Mouse (Mus musculus) myocyte (in vitro differentiated cells): ENCODE measurements around the gene Zfp511. TPM values are rescaled to one million over a fixed set of nuclear protein-coding genes. Genes with fewer than 3 reads are reported as not detected.

Experiments used
- H3K27me3 ChIP-seq: one replicate; pipeline ENCODE4 v1.6.1; 2011; ENCODE audit not compliant: control insufficient read depth, insufficient read depth, insufficient read length
- H3K36me3 ChIP-seq: one replicate; pipeline ENCODE4 v1.6.1; 2011; ENCODE audit not compliant: control insufficient read depth, insufficient read depth
- H3K4me2 ChIP-seq: one replicate; pipeline ENCODE4 v1.6.1; 2011; ENCODE audit warnings: low read depth, control low read depth
- H3K4me3 ChIP-seq: one replicate; pipeline ENCODE4 v1.5.1; 2011; ENCODE audit warnings: mild to moderate bottlenecking, control low read depth, moderate library complexity
- H3K79me2 ChIP-seq: one replicate; pipeline ENCODE4 v1.6.1; 2011; ENCODE audit not compliant: control insufficient read depth, insufficient read depth
- H3ac ChIP-seq: one replicate; pipeline ENCODE4 v1.6.1; 2011; ENCODE audit not compliant: control insufficient read depth, insufficient read length
- CEBPB ChIP-seq: IDR thresholded peaks from 2 replicates; pipeline ENCODE4 v1.6.1; 2011; ENCODE audit warnings: mild to moderate bottlenecking, moderate library complexity; ENCODE audit not compliant: poor library complexity, insufficient read depth, severe bottlenecking
- E2F4 ChIP-seq: IDR thresholded peaks from one replicate; pipeline ENCODE4 v1.6.1; 2011; ENCODE audit warnings: mild to moderate bottlenecking, control low read depth, moderate library complexity; ENCODE audit not compliant: insufficient read depth
- MAX ChIP-seq: IDR thresholded peaks from one replicate; pipeline ENCODE4 v1.6.1; 2011; ENCODE audit warnings: low read depth, mild to moderate bottlenecking, control low read depth
- MYOD1 ChIP-seq, 3 experiments: IDR thresholded peaks; one replicate each; pipeline ENCODE4 v1.6.1; 2011; ENCODE audit warnings: control low read depth in 2 of 3, low read depth in 2 of 3, mild to moderate bottlenecking in 2 of 3, moderate library complexity in 1 of 3; ENCODE audit not compliant: insufficient read length in 2 of 3, control insufficient read depth in 1 of 3
- MYOG ChIP-seq, 3 experiments: IDR thresholded peaks; one replicate each; pipeline ENCODE4 v1.6.1; 2011; ENCODE audit warnings: control low read depth in 2 of 3, low read depth in 2 of 3, mild to moderate bottlenecking in 2 of 3; ENCODE audit not compliant: insufficient read length in 2 of 3, control insufficient read depth in 1 of 3, insufficient read depth in 1 of 3
- POLR2A ChIP-seq: IDR thresholded peaks from one replicate; pipeline ENCODE4 v1.6.1; 2011; ENCODE audit warnings: low read depth, mild to moderate bottlenecking, control low read depth, moderate library complexity; ENCODE audit not compliant: insufficient read length
- POLR2AphosphoS2 ChIP-seq: IDR thresholded peaks from one replicate; pipeline ENCODE4 v1.6.1; 2011; ENCODE audit warnings: low read depth, control low read depth; ENCODE audit not compliant: insufficient read length
- REST ChIP-seq: IDR thresholded peaks from one replicate; pipeline ENCODE4 v1.6.1; 2011; ENCODE audit warnings: mild to moderate bottlenecking, control low read depth, moderate library complexity; ENCODE audit not compliant: insufficient read depth, insufficient read length
- SRF ChIP-seq: IDR thresholded peaks from one replicate; pipeline ENCODE4 v1.6.1; 2011; ENCODE audit warnings: low read depth; ENCODE audit not compliant: control insufficient read depth, insufficient read length
- TCF12 ChIP-seq: IDR thresholded peaks from one replicate; pipeline ENCODE4 v1.6.1; 2011; ENCODE audit warnings: mild to moderate bottlenecking, control low read depth; ENCODE audit not compliant: poor library complexity, insufficient read depth, severe bottlenecking
- TCF3 ChIP-seq: IDR thresholded peaks from one replicate; pipeline ENCODE4 v1.6.1; 2011; ENCODE audit warnings: low read depth, control low read depth; ENCODE audit not compliant: insufficient read length
- USF1 ChIP-seq: IDR thresholded peaks from one replicate; pipeline ENCODE4 v1.6.1; 2011; ENCODE audit warnings: low read depth, mild to moderate bottlenecking, control low read depth, moderate library complexity
- polyA plus RNA-seq: library from polyadenylated mRNA; unstranded; fragments of >200 nt; fragmentation: generic; extraction: Trizol; gene quantifications from one replicate; pipeline ENCODE4 v1.2.1, GENCODE M21; 2012; ENCODE audit warnings: missing spikeins

Gene Zfp511
- polyA plus RNA-seq, 1 experiment: 25.2 TPM

- no peaks in the 10 kb centered on the region for H3K27me3 ChIP-seq
- no peaks in the 10 kb centered on the region for H3K79me2 ChIP-seq
- H3ac ChIP-seq: no peak overlapping the region
- no peak overlapping the region for H3K4me3 ChIP-seq
- no peak for TF ChIP-seq MAX
- no peak for TF ChIP-seq MYOG (IDR thresholded peaks at IDR 0.05; ENCODE audit: control insufficient read depth in 1 of 3, insufficient read depth in 1 of 3, insufficient read length in 2 of 3, low read depth in 2 of 3)
- no peak for TF ChIP-seq POLR2AphosphoS2
- TF ChIP-seq MYOD1 (IDR thresholded peaks at IDR 0.05; ENCODE audit: control insufficient read depth in 1 of 3, insufficient read length in 2 of 3, low read depth in 2 of 3): no peak
- no peak for TF ChIP-seq TCF3
- TF ChIP-seq USF1: no peak
- H3K4me2 ChIP-seq: peak overlapping the region; percentile 1
- H3K36me3 ChIP-seq: peaks cover 5% of the 10 kb centered on the region
Observed at GRCm38 (mm10) chr7:139994202-139994601, 42.0 kb upstream of the Zfp511 start.

GRCm38 (mm10) chr7:139994676-139995075, 41.5 kb upstream of the Zfp511 start:
- TF ChIP-seq MAX (no peak), REST (no peak), USF1 (no peak), MYOG (IDR thresholded peaks at IDR 0.05; ENCODE audit: control insufficient read depth in 1 of 3, insufficient read depth in 1 of 3, insufficient read length in 2 of 3, low read depth in 2 of 3) (no peak), CEBPB (no peak), SRF (no peak), MYOD1 (IDR thresholded peaks at IDR 0.05; ENCODE audit: control insufficient read depth in 1 of 3, insufficient read length in 2 of 3, low read depth in 2 of 3) (no peak), TCF3 (no peak), TCF12 (no peak)
- H3K36me3 ChIP-seq: peaks cover 5% of the 10 kb centered on the region

GRCm38 (mm10) chr7:139998691-139999350, 37.4 kb upstream of the Zfp511 start:
- Histone ChIP-seq H3K36me3 (peaks cover 5% of the 10 kb centered on the region), H3K4me3 (no peak overlapping the region), H3K79me2 (no peaks in the 10 kb centered on the region), H3K27me3 (no peaks in the 10 kb centered on the region), H3ac (no peak overlapping the region), H3K4me2 (no peak overlapping the region)
- TF ChIP-seq MAX: no peak
- TF ChIP-seq TCF12: no peak
- TF ChIP-seq E2F4: no peak
- no peak for TF ChIP-seq CEBPB
- no peak for TF ChIP-seq MYOG (IDR thresholded peaks at IDR 0.05; ENCODE audit: control insufficient read depth in 1 of 3, insufficient read depth in 1 of 3, insufficient read length in 2 of 3, low read depth in 2 of 3)
- TF ChIP-seq MYOD1 (IDR thresholded peaks at IDR 0.05; ENCODE audit: control insufficient read depth in 1 of 3, insufficient read length in 2 of 3, low read depth in 2 of 3): no peak
- TF ChIP-seq REST: no peak
- no peak for TF ChIP-seq POLR2A
- TF ChIP-seq USF1: no peak
- no peak for TF ChIP-seq TCF3
- TF ChIP-seq SRF: no peak
- TF ChIP-seq POLR2AphosphoS2: no peak

More at GRCm38 (mm10) chr7:139994676-139995075, 41.5 kb upstream of the Zfp511 start:
- Histone ChIP-seq H3ac (no peak overlapping the region), H3K27me3 (no peaks in the 10 kb centered on the region), H3K4me2 (no peak overlapping the region), H3K79me2 (no peaks in the 10 kb centered on the region), H3K4me3 (no peak overlapping the region)

GRCm38 (mm10) chr7:140001086-140001740, 35.0 kb upstream of the Zfp511 start:
- Histone ChIP-seq H3K36me3 (peaks cover 1% of the 10 kb centered on the region), H3K4me3 (no peak overlapping the region), H3K79me2 (no peaks in the 10 kb centered on the region), H3K27me3 (no peaks in the 10 kb centered on the region), H3ac (no peak overlapping the region), H3K4me2 (no peak overlapping the region)
- TF ChIP-seq MYOD1 (IDR thresholded peaks at IDR 0.05; ENCODE audit: control insufficient read depth in 1 of 3, insufficient read length in 2 of 3, low read depth in 2 of 3): no peak
- TF ChIP-seq TCF12: no peak
- TF ChIP-seq POLR2AphosphoS2: no peak
- TF ChIP-seq CEBPB: no peak
- TF ChIP-seq TCF3: no peak
- no peak for TF ChIP-seq REST

GRCm38 (mm10) chr7:140004666-140005065, 31.5 kb upstream of the Zfp511 start:
- no peaks in the 10 kb centered on the region for H3K79me2 ChIP-seq
- peaks cover 6% of the 10 kb centered on the region for H3K36me3 ChIP-seq
- no peak for TF ChIP-seq MYOG (IDR thresholded peaks at IDR 0.05; ENCODE audit: control insufficient read depth in 1 of 3, insufficient read depth in 1 of 3, insufficient read length in 2 of 3, low read depth in 2 of 3)
- TF ChIP-seq POLR2A: no peak
- no peak for TF ChIP-seq REST
- no peak for TF ChIP-seq MYOD1 (IDR thresholded peaks at IDR 0.05; ENCODE audit: control insufficient read depth in 1 of 3, insufficient read length in 2 of 3, low read depth in 2 of 3)
- TF ChIP-seq SRF: no peak
- TF ChIP-seq MAX: no peak
- TF ChIP-seq CEBPB: no peak
- no peak for TF ChIP-seq E2F4
- no peak for TF ChIP-seq TCF3
- no peak for TF ChIP-seq TCF12
- no peak for TF ChIP-seq POLR2AphosphoS2

More at GRCm38 (mm10) chr7:140004666-140005065, 31.5 kb upstream of the Zfp511 start:
- Histone ChIP-seq H3K27me3 (no peaks in the 10 kb centered on the region), H3K4me3 (no peak overlapping the region), H3K4me2 (no peak overlapping the region), H3ac (no peak overlapping the region)
